Comparison of ENCODE assay signal across 8 mouse cellular contexts in genomic region chr7:16476600-16476989, GRCm38 (mm10). TPM values are rescaled to one million over a fixed set of nuclear protein-coding genes. Genes with fewer than 3 reads are reported as not detected.
DNase-seq lines count a peak whose midpoint lies in the region; ATAC-seq lines count a peak whose summit lies in the region.

No protein-coding gene starts in this region.

- H3K9ac ChIP-seq in lung, embryonic 15.5 days, result no peak overlapping the region
- H3K9ac ChIP-seq in forebrain, embryonic 11.5 days (ENCODE audit: low read length), result no peak overlapping the region
- peak overlapping the region; percentile 21; the same call in 1 of the 2 replicates for H3K9ac ChIP-seq in neural tube, embryonic 15.5 days (replicated peaks)

- DNase-seq in lung, postnatal 14 days, result no peak
- no peak for DNase-seq in forebrain, embryonic 11.5 days (ENCODE audit: low spot score)
- peak; percentile 53 for DNase-seq in limb, embryonic 10.5 days (ENCODE audit: low spot score)
- DNase-seq in urinary bladder, postnatal 25 days (ENCODE audit: low spot score), result no peak
- DNase-seq in gastrocnemius, adult 18-20 months (ENCODE audit: low spot score), result no peak
- DNase-seq in thymus, postnatal 14 days, result no peak

- peak overlapping the region; percentile 32 for H3K4me3 ChIP-seq in lung, embryonic 15.5 days
- H3K4me3 ChIP-seq in forebrain, embryonic 11.5 days (ENCODE audit: low read depth, low read length), result peak overlapping the region; percentile 26
- H3K4me3 ChIP-seq in limb, embryonic 10.5 days, result peak overlapping the region; percentile 40
- H3K4me3 ChIP-seq in neural tube, embryonic 15.5 days (replicated peaks), result peak overlapping the region; percentile 41

- H3K27me3 ChIP-seq in lung, embryonic 15.5 days, result peaks cover 61% of the 10 kb centered on the region
- peaks cover 54% of the 10 kb centered on the region for H3K27me3 ChIP-seq in forebrain, embryonic 11.5 days (ENCODE audit: control insufficient read depth, insufficient read depth, low read length)
- H3K27me3 ChIP-seq in limb, embryonic 10.5 days (ENCODE audit: low read depth, poor library complexity, severe bottlenecking), result peaks cover 79% of the 10 kb centered on the region
- H3K27me3 ChIP-seq in neural tube, embryonic 15.5 days (replicated peaks), result peaks cover 53% of the 10 kb centered on the region

- peak overlapping the region; percentile 56 for H3K4me2 ChIP-seq in lung, embryonic 15.5 days
- peak overlapping the region; percentile 51 for H3K4me2 ChIP-seq in forebrain, embryonic 11.5 days (ENCODE audit: low read depth, low read length, severe bottlenecking)
- H3K4me2 ChIP-seq in neural tube, embryonic 15.5 days, result peak overlapping the region; percentile 69

- no peaks in the 10 kb centered on the region for H3K9me3 ChIP-seq in lung, embryonic 15.5 days
- no peaks in the 10 kb centered on the region for H3K9me3 ChIP-seq in forebrain, embryonic 11.5 days (ENCODE audit: control insufficient read depth, low read length)
- no peaks in the 10 kb centered on the region for H3K9me3 ChIP-seq in limb, embryonic 10.5 days (replicated peaks)
- H3K9me3 ChIP-seq in neural tube, embryonic 15.5 days (replicated peaks), result no peaks in the 10 kb centered on the region

- H3K4me1 ChIP-seq in lung, embryonic 15.5 days, result peaks cover 17% of the 10 kb centered on the region
- peaks cover 14% of the 10 kb centered on the region for H3K4me1 ChIP-seq in forebrain, embryonic 11.5 days (replicated peaks; ENCODE audit: control insufficient read depth, insufficient read depth, low read length)
- H3K4me1 ChIP-seq in limb, embryonic 10.5 days, result peaks cover 31% of the 10 kb centered on the region
- H3K4me1 ChIP-seq in neural tube, embryonic 15.5 days, result peaks cover 30% of the 10 kb centered on the region

- ATAC-seq in lung, embryonic 15.5 days (ENCODE audit: borderline replicate concordance, extremely low read depth, low FRiP score, low TSS enrichment), result 0 out of 2 replicates have a peak, but pooled peaks have one; percentile 27
- ATAC-seq in forebrain, embryonic 11.5 days (replicated peaks; ENCODE audit: low FRiP score), result no peak
- ATAC-seq in neural tube, embryonic 15.5 days (ENCODE audit: low FRiP score), result no peak

- no peak overlapping the region for H3K27ac ChIP-seq in lung, embryonic 15.5 days
- no peak overlapping the region for H3K27ac ChIP-seq in forebrain, embryonic 11.5 days (ENCODE audit: low read depth, low read length)
- no peak overlapping the region for H3K27ac ChIP-seq in limb, embryonic 10.5 days
- H3K27ac ChIP-seq in neural tube, embryonic 15.5 days (replicated peaks), result no peak overlapping the region

- no peaks in the 10 kb centered on the region for H3K36me3 ChIP-seq in lung, embryonic 15.5 days
- H3K36me3 ChIP-seq in forebrain, embryonic 11.5 days (ENCODE audit: control insufficient read depth, insufficient read depth, low read length), result no peaks in the 10 kb centered on the region
- no peaks in the 10 kb centered on the region for H3K36me3 ChIP-seq in limb, embryonic 10.5 days
- no peaks in the 10 kb centered on the region for H3K36me3 ChIP-seq in neural tube, embryonic 15.5 days

- WGBS in lung, embryonic 15.5 days, result 3% methylated on average over 15 of the region's 34 CpGs
- WGBS in forebrain, embryonic 11.5 days, result 2% methylated on average over 34 of the region's 34 CpGs
- under 1% methylated on average over 34 of the region's 34 CpGs for WGBS in limb, embryonic 10.5 days
- WGBS in neural tube, embryonic 15.5 days, result 1% methylated on average over 34 of the region's 34 CpGs

RNA-seq across cellular contexts. Expression of gene Npas1, which starts 0.9 kb away (rescaled TPM):
- 0.21 and 0.26 TPM in 2 replicates for polyA plus RNA-seq in lung, embryonic 15.5 days (2015; fragmentation: Nextera tagmentation; extraction: Ambion mirVana)
- polyA plus RNA-seq in forebrain, embryonic 11.5 days (2014; fragmentation: Nextera tagmentation; extraction: Ambion mirVana), result 0.55 and 0.63 TPM in 2 replicates
- 0.60 and 0.69 TPM in 2 replicates for polyA plus RNA-seq in limb, embryonic 10.5 days (2016; fragmentation: Nextera tagmentation; extraction: Ambion mirVana)
- polyA plus RNA-seq in neural tube, embryonic 15.5 days (2015; fragmentation: Nextera tagmentation; extraction: Ambion mirVana), result 3.6 and 3.8 TPM in 2 replicates
- not detected for total RNA-seq in gastrocnemius, adult 18-20 months (2021)

RNA-seq across cellular contexts. Expression of gene Tmem160, which starts 24.0 kb away (rescaled TPM):
- 43.2 and 48.5 TPM in 2 replicates for polyA plus RNA-seq in lung, embryonic 15.5 days (2015; fragmentation: Nextera tagmentation; extraction: Ambion mirVana)
- polyA plus RNA-seq in forebrain, embryonic 11.5 days (2014; fragmentation: Nextera tagmentation; extraction: Ambion mirVana), result 48.6 and 52.1 TPM in 2 replicates
- polyA plus RNA-seq in limb, embryonic 10.5 days (2016; fragmentation: Nextera tagmentation; extraction: Ambion mirVana), result 74.8 and 86.2 TPM in 2 replicates
- 66.4 and 72.3 TPM in 2 replicates for polyA plus RNA-seq in neural tube, embryonic 15.5 days (2015; fragmentation: Nextera tagmentation; extraction: Ambion mirVana)
- total RNA-seq in gastrocnemius, adult 18-20 months (2021), result 10 to 100 TPM; 52.0 to 53.2 TPM
